ENCODE assay signal across 15 mouse cellular contexts in genomic region chr3:56698941-56699340, GRCm38 (mm10).
DNase-seq lines count a peak whose midpoint lies in the region; ATAC-seq lines count a peak whose summit lies in the region.
"Had no signal": no experiment of that assay in that cellular context is flagged by ENCODE, and none has a peak within 500 bp of the region (broad histone marks: within the 10 kb centered on the region; RNA-seq: fewer than 3 reads in every experiment).

No protein-coding gene starts in this region.

- no peak overlapping the region for H3K4me3 ChIP-seq in embryonic facial prominence, embryonic 12.5 days
- H3K4me3 ChIP-seq in forebrain, embryonic 10.5 days = no peak overlapping the region
- no peak overlapping the region for H3K4me3 ChIP-seq in hindbrain, embryonic 13.5 days
- no peak overlapping the region for H3K4me3 ChIP-seq in midbrain, embryonic 14.5 days (replicated peaks; ENCODE audit: low read depth, low read length)
- H3K4me3 ChIP-seq: heart, embryonic 13.5 days had no signal

- H3K4me1 ChIP-seq in embryonic facial prominence, embryonic 12.5 days = peaks cover 16% of the 10 kb centered on the region
- H3K4me1 ChIP-seq in forebrain, embryonic 10.5 days = peaks cover 26% of the 10 kb centered on the region
- peaks cover 22% of the 10 kb centered on the region for H3K4me1 ChIP-seq in hindbrain, embryonic 13.5 days (replicated peaks)
- peaks cover 23% of the 10 kb centered on the region for H3K4me1 ChIP-seq in midbrain, embryonic 14.5 days (ENCODE audit: control insufficient read depth, insufficient read depth, low read length)
- H3K4me1 ChIP-seq: heart, embryonic 13.5 days had no signal

- H3K9ac ChIP-seq in embryonic facial prominence, embryonic 12.5 days = no peak overlapping the region
- H3K9ac ChIP-seq in hindbrain, embryonic 13.5 days = no peak overlapping the region
- no peak overlapping the region for H3K9ac ChIP-seq in midbrain, embryonic 14.5 days (replicated peaks; ENCODE audit: low read length)
- H3K9ac ChIP-seq: heart, embryonic 13.5 days had no signal

- no peak for DNase-seq in forebrain, embryonic 10.5 days (ENCODE audit: extremely low spot score, low spot score)
- peak; percentile 49 for DNase-seq in midbrain, embryonic 14.5 days
- DNase-seq in lung, postnatal 10 days = no peak
- no peak for DNase-seq in thymus, postnatal 10 days (ENCODE audit: low spot score in 2 of 2)
- DNase-seq in left cerebral cortex, adult 18-20 months (ENCODE audit: low spot score in 2 of 2) = no peak
- DNase-seq: gastrocnemius, postnatal 14 days; lung, adult 18-20 months had no signal

- no peak overlapping the region for H3K4me2 ChIP-seq in embryonic facial prominence, embryonic 12.5 days (replicated peaks)
- no peak overlapping the region for H3K4me2 ChIP-seq in hindbrain, embryonic 13.5 days
- peak overlapping the region; percentile 21; the same call in 1 of the 2 replicates for H3K4me2 ChIP-seq in midbrain, embryonic 14.5 days (ENCODE audit: low read length)
- H3K4me2 ChIP-seq: heart, embryonic 13.5 days had no signal

- no peaks in the 10 kb centered on the region for H3K27me3 ChIP-seq in embryonic facial prominence, embryonic 12.5 days
- no peaks in the 10 kb centered on the region for H3K27me3 ChIP-seq in forebrain, embryonic 10.5 days (ENCODE audit: poor library complexity, severe bottlenecking)
- H3K27me3 ChIP-seq in hindbrain, embryonic 13.5 days = no peaks in the 10 kb centered on the region
- H3K27me3 ChIP-seq in midbrain, embryonic 14.5 days (ENCODE audit: control insufficient read depth, insufficient read depth, low read length) = no peaks in the 10 kb centered on the region
- H3K27me3 ChIP-seq: CH12.LX; heart, embryonic 13.5 days had no signal

- no peaks in the 10 kb centered on the region for H3K9me3 ChIP-seq in embryonic facial prominence, embryonic 12.5 days
- no peaks in the 10 kb centered on the region for H3K9me3 ChIP-seq in forebrain, embryonic 10.5 days
- H3K9me3 ChIP-seq in hindbrain, embryonic 13.5 days = no peaks in the 10 kb centered on the region
- no peaks in the 10 kb centered on the region for H3K9me3 ChIP-seq in midbrain, embryonic 14.5 days (ENCODE audit: control insufficient read depth, low read length)
- H3K9me3 ChIP-seq: heart, embryonic 13.5 days had no signal

- ATAC-seq in embryonic facial prominence, embryonic 12.5 days (ENCODE audit: insufficient number of reproducible peaks, insufficient read depth, low FRiP score, low TSS enrichment) = no peak
- ATAC-seq in hindbrain, embryonic 13.5 days (ENCODE audit: low FRiP score) = 0 out of 2 replicates have a peak, but pooled peaks have one; percentile 37
- ATAC-seq in midbrain, embryonic 14.5 days (ENCODE audit: low FRiP score, low TSS enrichment) = peak; percentile 38; the same call in 1 of the 2 replicates
- no peak for ATAC-seq in erythroblast, adult 5-6 weeks (replicated peaks; ENCODE audit: low FRiP score, poor library complexity, severe bottlenecking)
- ATAC-seq: activated CD4-positive, CD25-positive, alpha-beta regulatory T cell, adult 4 months had no signal

- H3K27ac ChIP-seq in embryonic facial prominence, embryonic 12.5 days = peak overlapping the region; percentile 55
- H3K27ac ChIP-seq in forebrain, embryonic 10.5 days = peak overlapping the region; percentile 67; the same call in 1 of the 2 replicates
- H3K27ac ChIP-seq in hindbrain, embryonic 13.5 days = peak overlapping the region; percentile 86
- peak overlapping the region; percentile 90 for H3K27ac ChIP-seq in midbrain, embryonic 14.5 days (replicated peaks; ENCODE audit: low read depth, low read length)
- H3K27ac ChIP-seq: heart, embryonic 13.5 days; kidney, postnatal 0 days; macrophage had no signal

- H3K36me3 ChIP-seq in embryonic facial prominence, embryonic 12.5 days = no peaks in the 10 kb centered on the region
- no peaks in the 10 kb centered on the region for H3K36me3 ChIP-seq in forebrain, embryonic 10.5 days (replicated peaks)
- H3K36me3 ChIP-seq in hindbrain, embryonic 13.5 days = no peaks in the 10 kb centered on the region
- H3K36me3 ChIP-seq in midbrain, embryonic 14.5 days (ENCODE audit: control insufficient read depth, insufficient read depth, low read length) = no peaks in the 10 kb centered on the region
- H3K36me3 ChIP-seq: heart, embryonic 13.5 days had no signal

Comparison
In these comparisons a context has a peak if more than half of its experiments do, and no peak if none do; other contexts are left out.
1. ATAC-seq: peak in hindbrain, embryonic 13.5 days (single experiment) and midbrain, embryonic 14.5 days (single experiment); none in embryonic facial prominence, embryonic 12.5 days (single experiment) and erythroblast, adult 5-6 weeks (single experiment).
2. Peak in every context shown above with its lines, with median percentiles within 50 percentile points of each other: H3K27ac ChIP-seq.